In genomic region chr3:68495736-68496242, GRCm38 (mm10) we compare ENCODE assay signal across 7 mouse cellular contexts.
DNase-seq lines count a peak whose midpoint lies in the region; ATAC-seq and TF ChIP-seq lines count a peak whose summit lies in the region.

No protein-coding gene starts in this region.

- H3K27me3 ChIP-seq in CH12.LX (replicated peaks) = no peaks in the 10 kb centered on the region
- H3K27me3 ChIP-seq in forebrain, postnatal 0 days (ENCODE audit: insufficient read depth, low read length) = no peaks in the 10 kb centered on the region
- no peaks in the 10 kb centered on the region for H3K27me3 ChIP-seq in kidney, embryonic 15.5 days
- peaks cover 11% of the 10 kb centered on the region; the same call in 1 of the 2 replicates for H3K27me3 ChIP-seq in midbrain, embryonic 14.5 days (ENCODE audit: control insufficient read depth, insufficient read depth, low read length)

- H3K79me2 ChIP-seq in CH12.LX (replicated peaks; ENCODE audit: control insufficient read depth, extremely low read depth, insufficient read depth, poor library complexity, severe bottlenecking) = no peaks in the 10 kb centered on the region

- H3K27ac ChIP-seq in CH12.LX (ENCODE audit: insufficient read depth, low read depth) (no peak overlapping the region), ES-E14 (ENCODE audit: insufficient read depth, low read depth, low read length, poor library complexity, severe bottlenecking) (peak overlapping the region; percentile 29; the same call in 1 of the 2 replicates)
- H3K27ac ChIP-seq in forebrain, postnatal 0 days (ENCODE audit: low read depth, low read length) = 0 out of 2 replicates have a peak overlapping the region, but pooled peaks have one; percentile 22
- peak overlapping the region; percentile 98 for H3K27ac ChIP-seq in kidney, embryonic 15.5 days
- H3K27ac ChIP-seq in midbrain, embryonic 14.5 days (replicated peaks; ENCODE audit: low read depth, low read length) = 0 out of 2 replicates have a peak overlapping the region, but pooled peaks have one; percentile 61

- TF ChIP-seq EP300 in CH12.LX (IDR thresholded peaks at IDR 0.05; ENCODE audit: low read length) = no peak

- H3K36me3 ChIP-seq in CH12.LX (replicated peaks in 1 of 2; ENCODE audit: control insufficient read depth in 1 of 2, insufficient read depth in 1 of 2, low read length in 1 of 2) (no peaks in the 10 kb centered on the region), ES-E14 (ENCODE audit: control insufficient read depth, insufficient read depth, low read length, poor library complexity, severe bottlenecking) (no peaks in the 10 kb centered on the region; the same call in 1 of the 2 replicates)
- H3K36me3 ChIP-seq in forebrain, postnatal 0 days (ENCODE audit: insufficient read depth) = no peaks in the 10 kb centered on the region
- H3K36me3 ChIP-seq in kidney, embryonic 15.5 days = no peaks in the 10 kb centered on the region
- no peaks in the 10 kb centered on the region for H3K36me3 ChIP-seq in midbrain, embryonic 14.5 days (ENCODE audit: control insufficient read depth, insufficient read depth, low read length)

- H3K9ac ChIP-seq in CH12.LX (ENCODE audit: insufficient read depth, low read depth) (no peak overlapping the region), ES-E14 (ENCODE audit: insufficient read depth, low read depth, low read length, poor library complexity, severe bottlenecking) (peak overlapping the region; percentile 56)
- peak overlapping the region; percentile 71 for H3K9ac ChIP-seq in forebrain, postnatal 0 days
- peak overlapping the region; percentile 86 for H3K9ac ChIP-seq in kidney, embryonic 15.5 days
- peak overlapping the region; percentile 60; the same call in 1 of the 2 replicates for H3K9ac ChIP-seq in midbrain, embryonic 14.5 days (replicated peaks; ENCODE audit: low read length)

- ATAC-seq in forebrain, postnatal 0 days = peak; percentile 21
- no peak for ATAC-seq in kidney, embryonic 15.5 days (replicated peaks; ENCODE audit: low FRiP score)
- no peak; the same call in 1 of the 2 replicates for ATAC-seq in midbrain, embryonic 14.5 days (ENCODE audit: low FRiP score, low TSS enrichment)
- no peak for ATAC-seq in granulocyte monocyte progenitor cell, adult 5-6 weeks (replicated peaks; ENCODE audit: poor library complexity, severe bottlenecking)

- H3K9me3 ChIP-seq in CH12.LX (replicated peaks; ENCODE audit: low read length) = peaks cover 12% of the 10 kb centered on the region
- H3K9me3 ChIP-seq in ES-E14 (ENCODE audit: control insufficient read depth, insufficient read depth, low read depth, low read length) = no peaks in the 10 kb centered on the region
- H3K9me3 ChIP-seq in forebrain, postnatal 0 days (ENCODE audit: low read length) = no peaks in the 10 kb centered on the region
- no peaks in the 10 kb centered on the region for H3K9me3 ChIP-seq in kidney, embryonic 15.5 days (replicated peaks)
- H3K9me3 ChIP-seq in midbrain, embryonic 14.5 days (ENCODE audit: control insufficient read depth, low read length) = no peaks in the 10 kb centered on the region

- TF ChIP-seq RAD21 in CH12.LX (IDR thresholded peaks at IDR 0.05; ENCODE audit: low read depth, low read length) = no peak

- H3K4me3 ChIP-seq in CH12.LX (replicated peaks in 1 of 3; ENCODE audit: low read depth in 2 of 3, low read length in 2 of 3, poor library complexity in 1 of 3) (no peak overlapping the region), ES-E14 (ENCODE audit: insufficient read depth in 1 of 2, low read depth in 1 of 2, low read length in 2 of 2, poor library complexity in 1 of 2, severe bottlenecking in 1 of 2) (peak overlapping the region; percentile 77 to 91)
- H3K4me3 ChIP-seq in forebrain, postnatal 0 days (ENCODE audit: low read depth, low read length) = peak overlapping the region; percentile 71
- peak overlapping the region; percentile 78 for H3K4me3 ChIP-seq in kidney, embryonic 15.5 days (replicated peaks)
- H3K4me3 ChIP-seq in midbrain, embryonic 14.5 days (replicated peaks; ENCODE audit: low read depth, low read length) = peak overlapping the region; percentile 66

- H3K4me2 ChIP-seq in CH12.LX (ENCODE audit: insufficient read depth, low read depth, poor library complexity, severe bottlenecking) = no peak overlapping the region
- H3K4me2 ChIP-seq in forebrain, postnatal 0 days (ENCODE audit: low read depth) = peak overlapping the region; percentile 99
- peak overlapping the region; percentile 100 for H3K4me2 ChIP-seq in kidney, embryonic 15.5 days
- H3K4me2 ChIP-seq in midbrain, embryonic 14.5 days (ENCODE audit: low read length) = peak overlapping the region; percentile 99

- H3K4me1 ChIP-seq in CH12.LX (ENCODE audit: control insufficient read depth in 1 of 2, insufficient read depth in 2 of 2) (peaks cover 0 to 12% of the 10 kb centered on the region in 2 experiments; a peak in 2 of 4 replicates), ES-E14 (ENCODE audit: control insufficient read depth in 2 of 2, insufficient read depth in 2 of 2, low read length in 2 of 2, poor library complexity in 1 of 2) (peaks cover 6% of the 10 kb centered on the region in 2 experiments; a peak in 2 of 4 replicates)
- 0 out of 2 replicates have a peak, but pooled peaks cover 3% of the 10 kb centered on the region for H3K4me1 ChIP-seq in forebrain, postnatal 0 days (ENCODE audit: insufficient read depth)
- peaks cover 46% of the 10 kb centered on the region for H3K4me1 ChIP-seq in kidney, embryonic 15.5 days
- peaks cover 12% of the 10 kb centered on the region; the same call in 1 of the 2 replicates for H3K4me1 ChIP-seq in midbrain, embryonic 14.5 days (ENCODE audit: control insufficient read depth, insufficient read depth, low read length)

- dilution Hi-C loops in CH12.LX (cut with MboI; ENCODE audit: extremely low pct_ligation_motif_present, extremely low pct_unique_long_range_greater_than_20kb, low sequenced_read_pairs) = no loop called here

- DNase-seq in CH12.LX (ENCODE audit: extremely low read depth) = no peak
- DNase-seq in ES-E14 (ENCODE audit: low read depth, low spot score) = no peak
- peak; percentile 27 for DNase-seq in forebrain, postnatal 0 days
- DNase-seq in midbrain, embryonic 14.5 days = peak; percentile 65
- DNase-seq in gastrocnemius, postnatal 36 days = no peak

- 2% methylated on average over 9 of the region's 9 CpGs for WGBS in forebrain, postnatal 0 days
- WGBS in kidney, embryonic 15.5 days = 0% methylated on average over 9 of the region's 9 CpGs
- under 1% methylated on average over 9 of the region's 9 CpGs for WGBS in midbrain, embryonic 14.5 days

- intact Hi-C loops in gastrocnemius, postnatal 36 days (cut with DNase I) = no loop called here

- no peak for TF ChIP-seq CTCF in CH12.LX (conservative IDR thresholded peaks at IDR 0.05 in 1 of 2, IDR thresholded peaks at IDR 0.05 in 1 of 2; ENCODE audit: low read depth in 2 of 2, low read length in 2 of 2)
- no peak for TF ChIP-seq CTCF in forebrain, postnatal 0 days (IDR thresholded peaks at IDR 0.05; ENCODE audit: low read depth)

- no peak for TF ChIP-seq POLR2A in CH12.LX (IDR thresholded peaks at IDR 0.05; ENCODE audit: low read depth, low read length)

- in situ Hi-C loops in CH12.LX (cut with MboI; ENCODE audit: low pct_ligation_motif_present, low pct_unique_long_range_greater_than_20kb, low sequenced_read_pairs) = no loop called here
- in situ Hi-C loops in ES-E14 (cut with MboI; ENCODE audit: low sequenced_read_pairs in 2 of 2, unreplicated experiment in 2 of 2) = no loop called here

TF ChIP-seq in CH12.LX, 34 proteins besides CTCF, POLR2A, EP300 and RAD21:
- TF ChIP-seq USF1 (IDR thresholded peaks at IDR 0.05; ENCODE audit: low read depth, low read length) = no peak
- TF ChIP-seq ZNF384 (IDR thresholded peaks at IDR 0.05; ENCODE audit: low read depth, low read length) = peak; percentile 54
- TF ChIP-seq MXI1 (IDR thresholded peaks at IDR 0.05; ENCODE audit: low read depth, low read length) = no peak
- TF ChIP-seq MYC (IDR thresholded peaks at IDR 0.05; ENCODE audit: low read depth, low read length) = no peak
- TF ChIP-seq SIN3A (IDR thresholded peaks at IDR 0.05; ENCODE audit: low read length) = no peak
TF ChIP-seq in CH12.LX: peak in this region for 1.

TF ChIP-seq in ES-E14, 5 proteins besides CTCF, POLR2A, EP300 and RAD21:
- TF ChIP-seq ZNF384 (IDR thresholded peaks at IDR 0.05; ENCODE audit: low read depth, low read length) = peak; percentile 54
- no peak for TF ChIP-seq HCFC1 (IDR thresholded peaks at IDR 0.05; ENCODE audit: borderline replicate concordance, insufficient read depth, low read length)
- TF ChIP-seq MAFK (IDR thresholded peaks at IDR 0.05; ENCODE audit: insufficient read depth, low read depth, low read length) = 0 out of 2 replicates have a peak, but pooled peaks have one; percentile 17

Comparison
In these comparisons a context has a peak if more than half of its experiments do, and no peak if none do; other contexts are left out.
1. DNase-seq: peak in forebrain, postnatal 0 days (single experiment) and midbrain, embryonic 14.5 days (single experiment); none in CH12.LX (single experiment), ES-E14 (single experiment) and gastrocnemius, postnatal 36 days (0 of 2).
2. H3K4me3 ChIP-seq: peak in ES-E14 (2 of 2), forebrain, postnatal 0 days (single experiment), kidney, embryonic 15.5 days (single experiment) and midbrain, embryonic 14.5 days (single experiment); none in CH12.LX (0 of 3).